Mouse (Mus musculus): Measurements from ENCODE around the gene Atm. TPM values are rescaled to one million over a fixed set of nuclear protein-coding genes. Genes with fewer than 3 reads are reported as not detected.
A peak's percentile ranks its signal among the peaks of the same experiment; 100 is the strongest.

Atm gene
- polyA plus RNA-seq, 1 experiment: 1.6 TPM

- Histone ChIP-seq H3K4me3 (no peak overlapping the region), H3K36me3 (ENCODE audit: control insufficient read depth, insufficient read depth) (no peaks in the 10 kb centered on the region), H3K27me3 (ENCODE audit: control insufficient read depth, insufficient read depth, insufficient read length) (no peaks in the 10 kb centered on the region), H3K4me2 (ENCODE audit: low read depth) (no peak overlapping the region), H3ac (ENCODE audit: control insufficient read depth, insufficient read length) (no peak overlapping the region), H3K79me2 (ENCODE audit: control insufficient read depth, insufficient read depth) (no peaks in the 10 kb centered on the region)
- no peak for TF ChIP-seq TCF12 (IDR thresholded peaks at IDR 0.05; ENCODE audit: insufficient read depth, poor library complexity, severe bottlenecking)
- no peak for TF ChIP-seq MYOG (IDR thresholded peaks at IDR 0.05; ENCODE audit: control insufficient read depth in 1 of 3, insufficient read depth in 1 of 3, insufficient read length in 2 of 3, low read depth in 2 of 3)
- TF ChIP-seq POLR2AphosphoS2 (IDR thresholded peaks at IDR 0.05; ENCODE audit: insufficient read length, low read depth): no peak
- TF ChIP-seq MAX (IDR thresholded peaks at IDR 0.05; ENCODE audit: low read depth): no peak
- TF ChIP-seq CEBPB (IDR thresholded peaks at IDR 0.05; ENCODE audit: insufficient read depth, poor library complexity, severe bottlenecking): no peak
- TF ChIP-seq REST (IDR thresholded peaks at IDR 0.05; ENCODE audit: insufficient read depth, insufficient read length): no peak
- TF ChIP-seq USF1 (IDR thresholded peaks at IDR 0.05; ENCODE audit: low read depth): no peak
Measured at GRCm38 (mm10) chr9:53401146-53401545, 135.4 kb downstream of the Atm start.

GRCm38 (mm10) chr9:53400696-53401095 is 135.8 kb downstream of the Atm start:
- Histone ChIP-seq H3ac (ENCODE audit: control insufficient read depth, insufficient read length) (no peak overlapping the region), H3K36me3 (ENCODE audit: control insufficient read depth, insufficient read depth) (no peaks in the 10 kb centered on the region), H3K27me3 (ENCODE audit: control insufficient read depth, insufficient read depth, insufficient read length) (no peaks in the 10 kb centered on the region), H3K4me3 (no peak overlapping the region), H3K4me2 (ENCODE audit: low read depth) (no peak overlapping the region), H3K79me2 (ENCODE audit: control insufficient read depth, insufficient read depth) (no peaks in the 10 kb centered on the region)
- TF ChIP-seq POLR2AphosphoS2 (IDR thresholded peaks at IDR 0.05; ENCODE audit: insufficient read length, low read depth): no peak
- no peak for TF ChIP-seq POLR2A (IDR thresholded peaks at IDR 0.05; ENCODE audit: insufficient read length, low read depth)

GRCm38 (mm10) chr9:53399537-53399936 is 137.0 kb downstream of the Atm start:
- TF ChIP-seq MAX (IDR thresholded peaks at IDR 0.05; ENCODE audit: low read depth): no peak
- TF ChIP-seq CEBPB (IDR thresholded peaks at IDR 0.05; ENCODE audit: insufficient read depth, poor library complexity, severe bottlenecking): no peak
- no peak for TF ChIP-seq E2F4 (IDR thresholded peaks at IDR 0.05; ENCODE audit: insufficient read depth)
- H3K4me2 ChIP-seq (ENCODE audit: low read depth): no peak overlapping the region
- no peaks in the 10 kb centered on the region for H3K36me3 ChIP-seq (ENCODE audit: control insufficient read depth, insufficient read depth)
- H3K4me3 ChIP-seq: no peak overlapping the region
- no peak overlapping the region for H3ac ChIP-seq (ENCODE audit: control insufficient read depth, insufficient read length)
- no peaks in the 10 kb centered on the region for H3K79me2 ChIP-seq (ENCODE audit: control insufficient read depth, insufficient read depth)
- no peaks in the 10 kb centered on the region for H3K27me3 ChIP-seq (ENCODE audit: control insufficient read depth, insufficient read depth, insufficient read length)

- TF ChIP-seq MYOD1 (IDR thresholded peaks at IDR 0.05; ENCODE audit: control insufficient read depth in 1 of 3, insufficient read length in 2 of 3, low read depth in 2 of 3) (no peak), REST (IDR thresholded peaks at IDR 0.05; ENCODE audit: insufficient read depth, insufficient read length) (no peak), MAX (IDR thresholded peaks at IDR 0.05; ENCODE audit: low read depth) (no peak), TCF3 (IDR thresholded peaks at IDR 0.05; ENCODE audit: insufficient read length, low read depth) (no peak), TCF12 (IDR thresholded peaks at IDR 0.05; ENCODE audit: insufficient read depth, poor library complexity, severe bottlenecking) (no peak), SRF (IDR thresholded peaks at IDR 0.05; ENCODE audit: control insufficient read depth, insufficient read length, low read depth) (no peak), MYOG (IDR thresholded peaks at IDR 0.05; ENCODE audit: control insufficient read depth in 1 of 3, insufficient read depth in 1 of 3, insufficient read length in 2 of 3, low read depth in 2 of 3) (no peak), POLR2A (IDR thresholded peaks at IDR 0.05; ENCODE audit: insufficient read length, low read depth) (no peak), CEBPB (IDR thresholded peaks at IDR 0.05; ENCODE audit: insufficient read depth, poor library complexity, severe bottlenecking) (no peak), POLR2AphosphoS2 (IDR thresholded peaks at IDR 0.05; ENCODE audit: insufficient read length, low read depth) (no peak), E2F4 (IDR thresholded peaks at IDR 0.05; ENCODE audit: insufficient read depth) (no peak), USF1 (IDR thresholded peaks at IDR 0.05; ENCODE audit: low read depth) (no peak)
- Histone ChIP-seq H3K79me2 (ENCODE audit: control insufficient read depth, insufficient read depth) (no peaks in the 10 kb centered on the region), H3K36me3 (ENCODE audit: control insufficient read depth, insufficient read depth) (no peaks in the 10 kb centered on the region), H3K27me3 (ENCODE audit: control insufficient read depth, insufficient read depth, insufficient read length) (no peaks in the 10 kb centered on the region), H3ac (ENCODE audit: control insufficient read depth, insufficient read length) (no peak overlapping the region), H3K4me2 (ENCODE audit: low read depth) (no peak overlapping the region), H3K4me3 (no peak overlapping the region)
Measured at GRCm38 (mm10) chr9:53398388-53398700, 138.2 kb downstream of the Atm start.

GRCm38 (mm10) chr9:53397685-53398387 is 138.7 kb downstream of the Atm start:
- peak; percentile 55; the same call in 1 of the 2 replicates for TF ChIP-seq CEBPB (IDR thresholded peaks at IDR 0.05; ENCODE audit: insufficient read depth, poor library complexity, severe bottlenecking)
- no peak for TF ChIP-seq SRF (IDR thresholded peaks at IDR 0.05; ENCODE audit: control insufficient read depth, insufficient read length, low read depth)

GRCm38 (mm10) chr9:53390136-53390535 is 146.4 kb downstream of the Atm start:
- H3K4me3 ChIP-seq: no peak overlapping the region
- peaks cover 4% of the 10 kb centered on the region for H3K79me2 ChIP-seq (ENCODE audit: control insufficient read depth, insufficient read depth)
- H3K4me2 ChIP-seq (ENCODE audit: low read depth): no peak overlapping the region
- H3ac ChIP-seq (ENCODE audit: control insufficient read depth, insufficient read length): no peak overlapping the region
- peaks cover 7% of the 10 kb centered on the region for H3K36me3 ChIP-seq (ENCODE audit: control insufficient read depth, insufficient read depth)
- TF ChIP-seq SRF (IDR thresholded peaks at IDR 0.05; ENCODE audit: control insufficient read depth, insufficient read length, low read depth) (no peak), POLR2AphosphoS2 (IDR thresholded peaks at IDR 0.05; ENCODE audit: insufficient read length, low read depth) (no peak), MYOD1 (IDR thresholded peaks at IDR 0.05; ENCODE audit: control insufficient read depth in 1 of 3, insufficient read length in 2 of 3, low read depth in 2 of 3) (no peak), MYOG (IDR thresholded peaks at IDR 0.05; ENCODE audit: control insufficient read depth in 1 of 3, insufficient read depth in 1 of 3, insufficient read length in 2 of 3, low read depth in 2 of 3) (no peak), CEBPB (IDR thresholded peaks at IDR 0.05; ENCODE audit: insufficient read depth, poor library complexity, severe bottlenecking) (no peak), USF1 (IDR thresholded peaks at IDR 0.05; ENCODE audit: low read depth) (no peak), TCF12 (IDR thresholded peaks at IDR 0.05; ENCODE audit: insufficient read depth, poor library complexity, severe bottlenecking) (no peak)
- no peaks in the 10 kb centered on the region for H3K27me3 ChIP-seq (ENCODE audit: control insufficient read depth, insufficient read depth, insufficient read length)

More at GRCm38 (mm10) chr9:53397685-53398387, 138.7 kb downstream of the Atm start:
- Histone ChIP-seq H3K4me2 (ENCODE audit: low read depth) (no peak overlapping the region), H3ac (ENCODE audit: control insufficient read depth, insufficient read length) (no peak overlapping the region), H3K36me3 (ENCODE audit: control insufficient read depth, insufficient read depth) (no peaks in the 10 kb centered on the region), H3K27me3 (ENCODE audit: control insufficient read depth, insufficient read depth, insufficient read length) (no peaks in the 10 kb centered on the region), H3K79me2 (ENCODE audit: control insufficient read depth, insufficient read depth) (no peaks in the 10 kb centered on the region), H3K4me3 (no peak overlapping the region)
